Comparison of ENCODE assay signal across 12 mouse cellular contexts in the genomic region with DNA sequence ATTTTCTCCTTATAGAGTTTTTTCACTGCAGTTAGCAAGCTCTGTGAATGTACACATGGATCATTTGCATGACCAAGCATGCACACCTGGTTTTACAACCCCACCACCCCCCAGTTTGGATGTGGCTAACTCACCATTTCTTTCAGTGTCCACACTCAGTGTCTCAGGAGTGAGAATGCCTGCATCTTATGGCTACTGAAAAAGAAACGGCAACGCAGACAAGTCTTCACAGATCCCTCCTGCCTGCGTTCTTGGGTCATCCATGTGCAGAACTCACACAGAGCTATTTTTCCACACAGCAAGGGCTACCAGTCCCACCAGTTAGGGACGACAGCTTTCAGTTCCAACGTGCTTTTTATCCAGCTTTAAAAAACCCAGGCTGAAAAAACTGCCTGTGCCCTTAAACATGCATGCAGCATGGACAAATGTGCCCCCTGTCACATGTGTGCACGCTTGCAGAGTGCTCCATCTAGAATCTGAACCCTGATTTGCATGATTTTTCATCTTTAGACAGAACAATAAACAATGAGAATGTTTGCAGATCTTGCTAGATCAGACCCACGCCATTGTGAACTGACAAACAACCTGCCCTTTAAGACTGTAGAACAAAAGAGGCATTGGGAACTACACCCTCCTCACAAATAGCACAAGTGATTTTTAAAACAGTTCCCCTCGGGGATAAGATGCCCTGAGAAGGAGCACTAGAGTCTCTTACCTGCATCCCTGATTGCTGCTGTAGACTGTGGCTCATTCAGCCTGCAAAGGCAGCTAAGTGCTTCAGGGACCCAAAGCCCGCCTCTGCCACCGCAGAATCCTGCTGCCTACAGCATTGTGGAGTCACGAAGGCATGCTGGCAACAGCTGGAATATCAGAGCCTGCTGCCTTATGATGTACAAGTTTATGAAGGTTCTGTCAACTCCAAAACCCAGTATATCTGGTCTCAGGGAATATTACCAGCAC.
A peak's percentile ranks its signal among the peaks of the same experiment; 100 is the strongest.
DNase-seq lines count a peak whose midpoint lies in the region; ATAC-seq and TF ChIP-seq lines count a peak whose summit lies in the region.
"Had no signal": no experiment of that assay in that cellular context is flagged by ENCODE, and none has a peak within 500 bp of the region (broad histone marks: within the 10 kb centered on the region; RNA-seq: fewer than 3 reads in every experiment).

No protein-coding gene starts in this region.

- no peak for TF ChIP-seq EP300 in lung, postnatal 0 days (IDR thresholded peaks at IDR 0.05)

- H3K36me3 ChIP-seq in forebrain, embryonic 12.5 days (replicated peaks), result no peaks in the 10 kb centered on the region
- no peaks in the 10 kb centered on the region for H3K36me3 ChIP-seq in neural tube, embryonic 14.5 days (ENCODE audit: control insufficient read depth, insufficient read depth, low read length)
- no peaks in the 10 kb centered on the region for H3K36me3 ChIP-seq in lung, postnatal 0 days (ENCODE audit: insufficient read depth, low read length)
- H3K36me3 ChIP-seq: heart, embryonic 15.5 days; liver, embryonic 13.5 days had no signal

- 0 out of 2 replicates have a peak, but pooled peaks have one; percentile 11 for ATAC-seq in forebrain, embryonic 12.5 days (ENCODE audit: low FRiP score)
- peak; percentile 89 for ATAC-seq in neural tube, embryonic 14.5 days (ENCODE audit: low read depth)
- ATAC-seq in lung, postnatal 0 days, result no peak
- no peak for ATAC-seq in megakaryocyte progenitor cell, adult 5-6 weeks (replicated peaks; ENCODE audit: poor library complexity)

- H3K9me3 ChIP-seq in forebrain, embryonic 12.5 days, result no peaks in the 10 kb centered on the region
- no peaks in the 10 kb centered on the region for H3K9me3 ChIP-seq in neural tube, embryonic 14.5 days (ENCODE audit: control insufficient read depth, low read length)
- no peaks in the 10 kb centered on the region for H3K9me3 ChIP-seq in lung, postnatal 0 days (ENCODE audit: low read length)
- H3K9me3 ChIP-seq: heart, embryonic 15.5 days; liver, embryonic 13.5 days had no signal

- peaks cover 16% of the 10 kb centered on the region for H3K27me3 ChIP-seq in forebrain, embryonic 12.5 days
- H3K27me3 ChIP-seq in neural tube, embryonic 14.5 days (ENCODE audit: control insufficient read depth, insufficient read depth, low read length), result peaks cover 2% of the 10 kb centered on the region; the same call in 1 of the 2 replicates
- no peaks in the 10 kb centered on the region for H3K27me3 ChIP-seq in lung, postnatal 0 days (replicated peaks; ENCODE audit: insufficient read depth, low read length)
- H3K27me3 ChIP-seq: CH12.LX; heart, embryonic 15.5 days; liver, embryonic 13.5 days had no signal

- no peak overlapping the region for H3K9ac ChIP-seq in forebrain, embryonic 12.5 days
- peak overlapping the region; percentile 54 for H3K9ac ChIP-seq in neural tube, embryonic 14.5 days (replicated peaks; ENCODE audit: low read depth, low read length)
- no peak overlapping the region for H3K9ac ChIP-seq in lung, postnatal 0 days (replicated peaks; ENCODE audit: low read depth)
- H3K9ac ChIP-seq: heart, embryonic 15.5 days; liver, embryonic 13.5 days had no signal

- DNase-seq in Muller cell, postnatal 12 days (ENCODE audit: inconsistent ontology term), result peak; percentile 30
- DNase-seq in layer of hippocampus, adult 2 months (ENCODE audit: low spot score in 2 of 2), result no peak
- no peak for DNase-seq in lung, postnatal 0 days (ENCODE audit: low spot score)
- no peak for DNase-seq in testis, postnatal 14 days (ENCODE audit: low spot score)
- no peak for DNase-seq in urinary bladder, postnatal 10 days (ENCODE audit: low spot score)
- DNase-seq: kidney, postnatal 4 days; liver, embryonic 13.5 days had no signal

- H3K4me2 ChIP-seq in forebrain, embryonic 12.5 days, result peak overlapping the region; percentile 24
- H3K4me2 ChIP-seq in neural tube, embryonic 14.5 days (ENCODE audit: low read depth, low read length), result peak overlapping the region; percentile 39
- H3K4me2 ChIP-seq in lung, postnatal 0 days (replicated peaks; ENCODE audit: low read depth, low read length), result no peak overlapping the region
- H3K4me2 ChIP-seq: heart, embryonic 15.5 days; liver, embryonic 13.5 days had no signal

- peak overlapping the region; percentile 1; the same call in 1 of the 2 replicates for H3K4me3 ChIP-seq in forebrain, embryonic 12.5 days (replicated peaks)
- peak overlapping the region; percentile 54 for H3K4me3 ChIP-seq in layer of hippocampus, adult 2 months
- H3K4me3 ChIP-seq in neural tube, embryonic 14.5 days (ENCODE audit: low read depth, low read length), result peak overlapping the region; percentile 39
- H3K4me3 ChIP-seq in lung, postnatal 0 days (ENCODE audit: low read depth, low read length), result no peak overlapping the region
- H3K4me3 ChIP-seq: heart, embryonic 15.5 days; liver, embryonic 13.5 days had no signal

- TF ChIP-seq CTCF in layer of hippocampus, adult 2 months (conservative IDR thresholded peaks at IDR 0.05), result no peak
- no peak for TF ChIP-seq CTCF in lung, postnatal 0 days (IDR thresholded peaks at IDR 0.05)

- H3K27ac ChIP-seq in forebrain, embryonic 12.5 days, result peak overlapping the region; percentile 53
- H3K27ac ChIP-seq in layer of hippocampus, adult 2 months, result peak overlapping the region; percentile 88
- H3K27ac ChIP-seq in neural tube, embryonic 14.5 days (ENCODE audit: low read depth, low read length), result peak overlapping the region; percentile 85
- no peak overlapping the region for H3K27ac ChIP-seq in lung, postnatal 0 days (ENCODE audit: low read length)
- H3K27ac ChIP-seq: heart, embryonic 15.5 days; liver, embryonic 13.5 days had no signal

- WGBS in forebrain, embryonic 12.5 days, result 25% methylated on average over 11 of the region's 11 CpGs
- 23% methylated on average over 11 of the region's 11 CpGs for WGBS in neural tube, embryonic 14.5 days
- 50% methylated on average over 11 of the region's 11 CpGs for WGBS in lung, postnatal 0 days

- H3K4me1 ChIP-seq in forebrain, embryonic 12.5 days, result peaks cover 8% of the 10 kb centered on the region
- no peaks in the 10 kb centered on the region for H3K4me1 ChIP-seq in neural tube, embryonic 14.5 days (ENCODE audit: control insufficient read depth, insufficient read depth, low read length)
- no peaks in the 10 kb centered on the region for H3K4me1 ChIP-seq in lung, postnatal 0 days (ENCODE audit: insufficient read depth, low read depth, low read length)
- H3K4me1 ChIP-seq: heart, embryonic 15.5 days; liver, embryonic 13.5 days had no signal

Comparison
In these comparisons a context has a peak if more than half of its experiments do, and no peak if none do; other contexts are left out.
1. ATAC-seq: peak in forebrain, embryonic 12.5 days (single experiment) and neural tube, embryonic 14.5 days (single experiment); none in lung, postnatal 0 days (single experiment) and megakaryocyte progenitor cell, adult 5-6 weeks (single experiment).